Mouse (Mus musculus): ENCODE results near the gene Gm49673.
"Not testable (repeated sequence)": the region's sequence is repeated elsewhere in the genome, so short reads cannot be mapped to it uniquely, and the experiment has no call there.

The Gm49673 gene

DNA sequence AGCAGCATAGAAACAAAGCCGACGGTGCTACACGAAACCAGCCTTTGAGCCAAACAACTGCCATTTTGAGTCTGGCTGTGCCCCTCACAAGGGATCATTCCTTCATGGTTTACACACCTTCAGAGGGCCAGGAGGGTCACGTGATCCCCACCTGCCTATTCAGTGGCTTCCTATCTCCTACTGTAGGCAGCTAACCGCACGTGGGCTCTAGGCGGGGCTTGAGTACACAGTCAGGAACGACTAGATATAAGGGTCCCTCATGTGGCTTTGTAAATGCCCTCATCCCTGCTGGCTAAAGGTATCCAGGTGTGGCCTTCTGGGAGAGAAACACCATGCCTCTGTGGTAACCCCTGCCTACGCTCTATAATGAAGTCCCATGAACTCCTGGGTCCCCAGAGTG lies 18.0 kb downstream of the Gm49673 start:
- DNase-seq: not testable (repeated sequence)

DNA sequence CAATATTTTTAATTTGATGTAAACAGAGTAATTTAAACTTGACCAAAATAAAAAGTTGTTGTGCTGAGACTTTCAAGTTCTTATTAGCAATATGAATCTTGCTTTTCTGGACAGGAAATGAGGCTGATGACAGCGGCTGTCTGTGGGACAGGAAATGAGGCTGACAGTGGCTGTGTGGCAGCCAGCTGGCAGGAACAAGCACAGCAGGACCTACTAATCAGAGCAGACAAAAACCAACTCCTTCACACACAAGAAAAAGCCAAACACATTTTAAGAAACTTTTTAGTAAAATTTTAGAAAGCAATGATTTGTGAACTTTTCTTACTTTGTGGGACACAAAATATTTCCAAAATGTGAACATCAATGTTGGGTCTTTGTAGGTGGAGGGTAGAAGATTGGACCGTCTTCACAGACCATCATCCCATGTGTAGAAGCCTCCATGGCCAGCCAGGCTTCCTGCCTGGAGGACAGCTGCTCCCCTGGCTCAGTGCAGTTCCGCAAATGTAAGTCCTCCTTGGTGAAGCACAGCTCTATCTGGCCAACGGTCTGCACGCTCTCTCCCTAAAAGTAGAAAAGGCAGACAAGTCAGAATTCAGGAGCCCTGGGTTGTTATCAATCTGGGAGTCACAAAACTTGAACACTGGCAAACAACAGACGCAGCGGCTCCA lies 19.1 kb downstream of the Gm49673 start:
- not testable (repeated sequence) for DNase-seq

DNA sequence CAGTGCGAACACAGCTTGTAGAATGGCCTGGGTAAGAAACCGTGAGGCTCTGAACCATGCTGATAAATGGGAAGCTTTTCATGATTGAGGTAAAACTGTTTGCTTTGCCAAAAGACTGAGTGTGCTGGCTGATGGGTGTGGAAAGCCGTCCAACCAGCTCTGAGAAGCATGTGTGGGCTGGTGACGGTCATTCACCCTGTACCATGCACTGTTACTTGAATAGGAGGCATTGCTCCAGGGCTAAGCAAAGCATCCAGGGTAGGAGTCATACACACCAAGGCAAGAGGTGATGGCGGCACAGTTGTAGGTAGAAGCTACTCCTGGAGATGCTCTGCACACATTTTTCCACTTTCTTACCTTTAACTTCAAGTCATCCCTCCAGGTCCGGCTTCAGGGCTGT lies 23.0 kb downstream of the Gm49673 start:
- DNase-seq: not testable (repeated sequence)

DNA sequence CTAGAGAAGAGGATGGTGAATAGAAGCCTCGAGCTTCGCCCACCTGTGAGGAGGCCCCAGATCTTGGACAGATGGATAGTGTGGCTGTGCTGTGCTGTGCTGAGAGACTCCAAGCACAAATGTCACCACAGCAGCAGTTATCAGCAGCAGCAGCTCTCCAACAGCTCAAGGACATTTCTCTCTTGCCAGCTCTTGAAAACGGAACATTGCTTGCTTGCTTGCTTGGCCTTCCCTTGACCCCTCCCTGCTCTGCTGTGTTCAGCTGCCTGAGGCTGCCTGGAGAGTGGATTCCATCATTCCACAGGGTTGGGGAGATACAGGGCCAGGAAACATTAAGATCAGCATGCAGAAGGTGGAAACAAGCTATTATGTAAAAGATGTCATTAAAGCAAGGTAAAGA lies 24.6 kb downstream of the Gm49673 start:
- not testable (repeated sequence) for DNase-seq

DNA sequence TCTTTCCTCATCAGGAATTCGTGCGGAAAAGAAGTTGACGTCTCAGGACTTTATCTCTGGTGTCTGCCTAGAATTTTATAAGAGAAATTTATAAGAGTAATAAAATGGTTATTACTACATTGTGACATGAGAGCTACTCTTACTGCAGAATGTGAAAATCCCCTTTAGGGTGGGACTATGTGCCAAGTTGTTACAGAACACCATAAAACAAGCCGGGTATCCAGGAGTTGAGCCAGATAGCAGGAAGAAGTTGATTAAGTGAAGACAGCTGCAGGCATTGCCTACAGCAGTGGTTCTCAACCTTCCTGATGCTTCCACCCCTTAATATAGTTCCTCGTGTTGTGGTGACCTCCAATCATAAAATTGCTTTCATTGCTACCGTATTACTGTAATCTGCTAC lies 30.7 kb downstream of the Gm49673 start:
- DNase-seq: not testable (repeated sequence)

DNA sequence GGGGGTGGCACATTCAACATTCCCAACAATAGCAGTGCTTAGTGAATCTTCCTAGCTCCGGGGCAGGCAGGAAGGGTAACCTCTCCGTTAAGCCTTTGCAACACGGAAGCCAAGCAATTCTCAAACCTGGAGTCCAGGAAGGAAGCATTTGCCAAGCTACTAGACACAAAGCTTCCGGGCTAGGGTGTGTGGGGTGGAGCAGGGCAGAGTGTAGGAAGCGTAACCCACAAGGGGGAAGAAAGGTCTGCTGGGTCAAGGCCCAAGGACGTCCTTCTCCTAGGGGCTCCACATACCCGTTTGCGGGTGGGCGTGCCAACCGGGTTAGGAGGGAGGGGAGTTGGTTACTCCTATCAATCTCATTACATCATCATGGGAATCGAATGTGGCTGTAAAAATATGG lies 31.2 kb downstream of the Gm49673 start:
- not testable (repeated sequence) for DNase-seq

DNA sequence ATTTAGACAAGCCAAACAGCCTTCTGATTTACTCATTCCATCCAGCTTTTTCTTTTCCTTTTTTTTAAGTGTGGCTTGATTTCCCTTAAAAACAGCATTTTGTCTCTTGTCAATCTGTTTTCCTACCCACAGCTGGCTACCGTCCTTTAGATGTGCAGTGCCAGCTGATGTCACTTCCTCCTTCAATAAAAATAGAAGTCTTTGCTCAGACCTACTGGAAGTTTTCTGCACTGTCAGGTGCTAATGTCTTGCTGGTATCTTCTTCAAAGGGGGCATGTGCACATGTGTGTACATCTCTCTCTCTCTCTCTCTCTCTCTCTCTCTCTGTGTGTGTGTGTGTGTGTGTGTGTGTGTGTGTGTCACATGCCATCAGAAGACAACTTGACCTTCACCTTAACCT lies 35.4 kb downstream of the Gm49673 start:
- not testable (repeated sequence) for DNase-seq

DNA sequence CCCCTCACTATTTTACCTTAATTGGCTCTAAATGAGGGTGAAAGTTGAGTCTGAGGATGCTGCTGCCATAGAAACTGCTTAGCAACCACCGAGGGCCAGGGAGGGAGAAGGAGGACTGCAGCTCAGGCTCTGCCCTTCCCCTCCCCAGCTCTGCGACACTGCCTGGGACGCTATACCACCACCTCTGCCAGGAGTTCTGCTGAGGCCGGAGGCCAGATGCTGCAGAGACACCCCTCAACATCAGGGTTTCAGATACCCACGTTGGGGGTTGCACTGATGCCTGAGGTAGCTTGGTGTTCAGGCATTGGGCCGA lies 46.3 kb downstream of the Gm49673 start:
- DNase-seq: not testable (repeated sequence)

DNA sequence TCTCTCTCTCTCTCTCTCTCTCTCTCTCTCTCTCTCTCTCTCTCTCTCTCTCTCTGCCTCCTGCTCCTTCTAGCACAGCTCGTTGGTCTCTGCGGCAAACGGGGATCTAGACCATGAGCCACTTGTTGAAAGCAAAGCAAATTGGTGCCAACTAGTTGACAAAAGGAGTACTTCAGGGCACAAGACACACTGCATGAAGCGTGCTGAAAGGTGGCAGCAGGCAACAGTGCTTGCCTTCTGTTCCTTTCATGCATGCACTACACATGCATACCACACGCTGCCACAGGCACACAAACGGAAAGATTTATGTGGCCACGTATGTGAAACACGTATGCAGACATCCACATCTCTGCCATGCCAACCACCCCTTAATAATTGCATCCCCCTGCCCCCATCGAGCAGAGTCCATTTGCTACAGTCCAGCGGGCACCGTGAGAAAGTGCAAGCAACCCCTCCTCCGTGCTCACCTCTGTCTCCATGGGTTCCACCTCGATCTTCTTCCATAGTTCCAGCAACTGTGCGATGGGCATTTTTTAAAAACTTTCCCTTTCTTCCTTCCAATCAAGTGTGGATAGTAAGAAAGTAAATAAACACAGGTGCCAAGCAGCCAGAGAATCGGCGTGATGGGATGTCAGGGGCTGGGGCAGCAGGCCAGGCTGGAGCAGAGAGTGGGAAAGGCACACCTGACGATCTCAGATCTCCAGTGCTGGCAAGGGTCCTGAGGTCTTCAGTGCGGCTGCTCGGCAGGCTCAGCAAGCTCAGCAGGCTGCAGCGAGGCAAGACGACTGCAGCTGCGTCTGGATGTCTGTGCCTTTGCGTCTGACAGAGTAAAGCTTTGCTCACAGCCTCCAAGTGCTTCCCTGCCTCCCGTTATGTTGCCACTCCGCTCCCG lies 46.9 kb downstream of the Gm49673 start:
- not testable (repeated sequence) for DNase-seq

DNA sequence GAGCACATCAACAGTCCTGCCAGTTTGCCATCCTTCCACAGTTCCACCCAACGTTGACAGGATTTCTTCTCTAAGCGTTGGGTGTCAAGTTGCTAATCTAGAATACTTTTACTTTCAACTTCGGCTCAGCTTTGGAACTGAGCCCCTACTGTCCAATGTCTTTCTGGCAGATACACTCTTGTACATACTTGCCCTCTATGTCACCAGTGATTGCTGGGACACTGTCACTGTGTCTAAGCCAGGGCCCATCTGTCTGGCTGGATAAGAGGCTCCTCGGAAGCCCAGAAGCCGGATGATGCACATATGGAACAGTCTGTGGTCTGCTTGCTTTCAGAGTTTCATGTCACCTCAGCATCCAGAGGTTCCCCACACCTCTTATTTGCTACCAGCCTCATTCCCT lies 51.4 kb downstream of the Gm49673 start:
- not testable (repeated sequence) for DNase-seq

DNA sequence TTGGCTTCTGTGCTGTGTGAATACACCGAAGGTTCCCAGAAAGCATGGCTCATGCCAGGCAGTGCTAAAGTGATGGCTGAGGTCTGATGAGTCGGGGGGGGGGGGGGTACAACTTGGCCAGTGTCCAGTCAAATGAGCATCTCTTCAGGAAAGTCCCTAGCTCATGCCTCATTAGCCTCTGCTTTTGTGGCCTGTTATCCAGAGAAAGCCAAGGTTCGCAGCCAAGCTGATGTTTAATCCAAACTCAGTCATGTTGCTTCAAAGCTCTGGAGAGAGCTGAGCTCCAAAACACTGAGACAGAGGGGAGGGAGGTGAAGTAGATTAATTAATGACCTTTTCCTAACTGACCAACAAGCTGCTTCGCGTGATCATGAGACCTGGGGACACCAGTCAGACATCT lies 51.9 kb downstream of the Gm49673 start:
- DNase-seq: not testable (repeated sequence)

DNA sequence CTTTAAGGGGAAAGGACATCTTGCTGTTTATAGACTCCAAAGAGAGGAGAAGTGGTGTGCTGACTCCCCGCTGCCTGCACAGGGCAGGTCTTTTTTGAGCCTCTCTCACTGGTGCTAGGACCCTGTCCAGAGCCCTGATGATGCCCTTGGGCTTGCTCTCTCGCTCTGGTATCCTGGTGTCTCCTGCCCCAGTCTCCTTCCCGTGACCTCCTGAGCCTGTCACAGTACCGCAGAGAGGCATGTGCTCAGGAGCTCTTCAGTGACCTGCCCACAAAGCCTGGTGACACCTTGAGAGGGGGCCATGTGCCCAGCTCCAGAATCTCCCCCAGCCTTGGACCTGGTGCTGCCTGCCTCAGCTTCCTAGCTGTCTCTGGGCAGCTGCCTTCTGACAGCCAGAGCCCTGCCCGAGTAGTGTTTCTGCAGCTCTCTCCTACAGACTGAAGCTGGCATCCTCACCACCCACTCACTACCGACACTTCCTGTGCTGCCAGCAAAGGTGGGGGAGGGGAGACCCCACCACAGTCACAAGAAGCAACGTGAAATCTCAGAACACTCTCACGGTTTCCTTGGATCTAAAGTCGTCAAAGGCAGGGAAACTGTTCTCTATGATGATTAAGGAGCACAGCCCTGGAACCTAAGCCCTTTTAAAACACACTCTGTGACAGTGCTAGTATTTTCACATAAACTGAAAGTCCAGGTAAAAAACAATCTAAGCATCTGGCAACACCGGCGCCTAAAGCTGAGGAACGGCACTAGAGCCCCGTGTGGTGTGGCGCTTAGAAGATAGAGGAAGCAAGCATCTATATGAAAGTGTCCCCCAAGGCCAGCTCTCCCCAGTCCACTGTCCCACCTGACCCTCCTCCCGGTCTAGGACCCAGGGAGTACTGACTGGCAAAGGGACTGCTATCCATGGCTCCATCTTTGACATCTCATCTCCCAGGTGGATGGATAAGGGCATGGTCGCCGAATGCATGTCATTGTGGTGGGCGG lies 54.8 kb downstream of the Gm49673 start:
- DNase-seq: not testable (repeated sequence)

DNA sequence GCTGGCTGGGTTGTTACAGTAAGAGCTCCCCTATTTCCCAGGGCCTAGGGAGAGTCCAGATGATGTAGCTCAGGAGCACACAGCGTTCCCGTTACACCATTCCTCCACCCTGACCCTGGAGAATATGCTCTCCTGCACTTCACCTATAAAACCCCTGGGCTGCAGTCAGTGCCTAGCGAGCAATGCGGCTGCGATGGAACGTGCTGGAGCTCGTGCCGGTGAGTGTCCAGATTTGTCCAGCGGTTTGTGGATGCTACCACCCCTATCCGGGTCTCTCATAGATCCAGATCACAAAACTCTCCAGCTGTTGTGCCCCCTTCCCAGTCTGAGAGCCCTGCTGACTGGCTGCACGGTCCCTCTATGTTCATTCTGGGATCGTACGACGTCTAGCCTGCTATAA lies 56.3 kb downstream of the Gm49673 start:
- DNase-seq: not testable (repeated sequence)

DNA sequence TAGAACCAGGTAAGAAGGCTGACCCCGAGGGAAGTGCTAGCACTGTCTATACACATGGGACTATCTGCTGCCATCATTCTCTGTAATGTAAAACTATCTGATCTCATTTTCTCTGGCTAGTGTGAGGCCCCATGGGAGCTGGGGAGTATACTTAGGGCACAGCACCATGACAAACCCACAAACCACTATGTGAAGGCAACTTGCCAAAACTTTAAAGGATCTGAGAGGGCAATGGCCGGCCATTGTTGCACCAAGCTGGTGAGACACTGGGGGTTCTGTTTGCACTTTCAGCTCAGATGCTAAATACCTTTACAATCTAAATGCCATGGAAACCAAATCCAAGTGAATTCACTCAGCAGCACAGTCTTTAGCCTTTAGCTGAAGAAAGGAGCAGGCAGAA lies 77.7 kb downstream of the Gm49673 start:
- DNase-seq: not testable (repeated sequence)

DNA sequence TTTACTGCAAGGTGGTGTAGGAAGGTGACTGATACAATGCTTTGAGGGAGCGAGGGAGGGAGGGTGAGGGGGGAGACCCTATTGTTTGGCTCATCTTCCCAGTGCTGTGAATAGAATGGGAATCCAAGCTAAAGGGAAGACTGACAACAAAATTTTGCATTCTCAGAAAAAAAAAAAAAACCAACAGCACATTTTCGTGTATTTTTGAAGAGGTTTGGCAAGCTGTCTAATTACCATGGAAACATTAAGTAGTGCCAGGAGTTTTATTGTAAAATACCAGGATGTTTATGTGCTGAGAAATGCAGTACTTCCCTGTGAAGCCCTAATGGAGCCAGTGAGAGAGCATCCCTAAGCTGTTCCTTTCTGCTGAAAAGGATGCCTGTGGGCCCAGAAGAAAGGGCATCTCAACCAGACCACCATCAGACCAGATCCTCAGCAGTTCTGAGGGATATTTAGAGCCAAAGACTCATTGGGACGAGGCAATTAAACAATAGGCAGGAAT lies 90.9 kb downstream of the Gm49673 start:
- DNase-seq: not testable (repeated sequence)

DNA sequence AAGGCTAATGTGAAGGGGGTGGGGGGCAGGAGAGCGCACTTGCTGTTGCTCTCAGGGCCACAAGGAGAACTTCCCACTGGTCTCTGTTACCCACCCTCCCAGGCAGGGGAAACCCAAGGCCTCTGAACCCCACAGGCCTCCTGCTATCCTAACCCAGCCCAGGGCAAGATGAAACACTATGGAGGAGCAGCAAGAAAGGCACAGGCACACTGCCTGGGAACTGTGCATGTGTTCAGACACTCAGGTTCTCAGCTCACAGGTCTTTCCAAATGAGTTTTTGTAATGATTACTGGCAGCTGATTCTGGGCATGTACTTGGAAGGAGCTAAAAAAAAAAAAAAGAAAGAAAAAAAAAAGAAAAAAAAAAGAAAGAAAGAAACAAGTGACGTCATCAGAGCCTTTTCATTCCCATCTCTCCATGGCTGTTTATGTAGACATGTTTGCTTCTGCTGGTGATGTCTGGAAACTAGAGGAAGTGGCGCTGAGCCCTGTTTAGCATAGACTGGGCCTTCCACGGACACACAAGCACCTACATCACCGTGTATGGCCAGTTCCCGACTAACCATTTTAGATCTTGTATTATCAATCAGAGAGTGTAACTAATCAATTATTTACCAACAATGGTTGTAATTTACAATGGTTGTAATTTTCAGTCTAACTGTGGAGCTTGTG lies 91.5 kb downstream of the Gm49673 start:
- not testable (repeated sequence) for DNase-seq

DNA sequence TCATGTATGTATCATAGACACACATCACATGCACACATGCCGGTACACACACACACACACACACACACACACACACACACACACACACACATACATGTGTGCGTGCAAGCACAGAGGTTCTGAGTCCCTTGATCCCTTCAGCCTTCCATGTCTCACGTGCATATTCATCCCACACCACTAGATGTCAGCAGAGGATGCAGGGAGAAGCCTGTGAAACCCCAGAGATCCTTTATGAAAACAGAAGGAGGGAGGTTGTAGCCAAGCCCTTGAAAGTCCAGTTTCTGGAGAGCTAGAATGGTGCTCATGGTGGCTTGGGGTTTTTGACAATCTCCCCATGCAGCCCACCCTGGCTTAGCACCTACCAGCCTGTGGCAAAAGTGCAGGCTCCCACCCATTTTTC lies 96.3 kb downstream of the Gm49673 start:
- peak; percentile 79 to 90 for DNase-seq

DNA sequence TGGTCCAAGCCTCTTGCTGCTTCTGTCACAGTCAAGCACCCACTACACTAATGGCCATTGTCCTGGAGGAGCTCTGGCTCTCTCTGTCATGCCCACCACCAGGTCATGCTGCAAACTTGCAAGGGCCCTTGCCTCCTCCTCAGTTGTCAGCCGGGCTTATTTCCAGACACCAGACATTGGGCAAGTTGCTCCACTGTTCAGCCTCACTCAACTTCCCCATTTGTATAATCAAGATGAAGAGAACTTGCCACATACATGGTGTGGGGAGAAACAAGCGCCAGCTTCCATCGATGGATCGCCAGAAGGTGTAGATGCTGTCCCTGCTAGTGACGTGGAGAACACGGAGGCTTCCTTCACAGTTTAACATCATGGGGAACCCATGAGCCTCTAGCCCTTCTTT lies 97.4 kb downstream of the Gm49673 start:
- not testable (repeated sequence) for DNase-seq

DNA sequence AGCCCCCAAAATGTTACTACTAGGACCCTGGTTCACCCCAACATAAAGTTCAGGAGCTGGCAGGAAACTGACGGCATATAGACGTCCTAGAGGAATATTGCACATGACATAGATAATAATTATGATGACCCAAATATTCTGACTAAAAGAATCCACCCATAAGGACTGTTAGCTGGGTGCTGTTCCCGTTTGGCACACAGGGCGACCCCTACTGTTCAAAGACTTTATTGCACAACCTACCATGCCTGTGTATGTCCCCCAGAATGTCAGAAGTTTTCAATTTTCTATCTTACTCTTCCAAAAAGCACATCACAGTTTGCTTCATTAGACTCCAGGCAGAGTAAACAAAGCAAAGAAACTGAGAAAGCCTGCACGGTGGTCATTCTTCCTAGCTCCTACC lies 101.4 kb downstream of the Gm49673 start:
- peak; percentile 44 to 76 for DNase-seq

DNA sequence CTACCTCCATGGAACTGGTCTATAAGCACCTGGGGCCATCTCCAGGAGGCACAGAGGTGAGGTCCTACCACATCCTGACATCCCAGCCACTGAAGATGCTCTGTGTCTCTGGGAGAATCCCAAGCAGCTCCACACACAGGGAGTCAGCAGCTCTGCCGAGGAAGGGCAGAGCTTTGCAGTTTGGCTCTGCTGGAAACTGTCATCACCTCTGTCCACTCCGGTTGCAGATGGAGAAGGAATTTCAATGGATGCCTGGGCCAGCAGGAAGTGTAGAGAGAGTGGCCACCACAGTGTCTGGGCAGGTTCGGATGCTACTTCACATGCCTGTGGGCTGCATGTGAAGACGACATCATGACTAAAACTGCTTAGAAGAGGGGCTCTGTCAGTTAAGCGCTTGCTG lies 106.4 kb downstream of the Gm49673 start:
- DNase-seq: not testable (repeated sequence)

DNA sequence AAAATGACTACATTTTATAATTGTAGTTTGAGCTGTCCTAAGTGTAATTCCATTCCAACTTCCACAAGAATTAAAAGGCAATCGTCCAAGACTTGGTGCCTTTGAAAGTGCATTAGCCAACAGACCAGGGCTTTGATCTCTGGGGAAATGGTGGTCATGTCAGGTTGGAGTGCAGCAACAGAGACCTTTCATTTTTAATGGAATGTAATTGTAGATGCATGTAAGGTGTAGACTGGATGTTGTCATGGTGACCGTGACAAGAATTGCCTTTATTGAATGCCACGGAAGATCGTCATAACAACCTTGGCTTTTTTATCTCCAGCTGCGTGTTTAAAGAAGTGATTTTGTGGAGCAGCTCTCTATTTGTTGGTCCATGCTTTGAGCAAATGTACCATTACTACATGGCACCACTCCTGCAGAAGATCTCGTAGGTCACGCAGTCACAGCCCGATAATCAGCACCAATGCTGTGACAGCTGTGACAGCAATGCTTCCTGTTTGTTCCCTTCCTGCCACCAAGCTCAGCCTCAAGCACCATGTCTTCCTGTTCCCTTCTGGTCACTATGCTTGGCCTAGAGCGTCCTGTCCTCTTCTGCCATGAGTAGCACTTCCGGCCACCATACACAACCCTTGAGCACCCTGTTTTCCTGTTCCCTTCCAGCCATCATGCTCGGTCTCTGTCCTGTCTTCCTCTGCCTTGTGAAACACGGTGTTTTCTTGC lies 107.5 kb downstream of the Gm49673 start:
- not testable (repeated sequence) for DNase-seq

All from cerebellum, postnatal 25 days (tissue).